Mouse (Mus musculus): Measurements from ENCODE around the gene Zbed3. TPM values are rescaled to one million over a fixed set of nuclear protein-coding genes. Genes with fewer than 3 reads are reported as not detected.

Zbed3 gene
- polyA plus RNA-seq, 1 experiment: not detected

DNA sequence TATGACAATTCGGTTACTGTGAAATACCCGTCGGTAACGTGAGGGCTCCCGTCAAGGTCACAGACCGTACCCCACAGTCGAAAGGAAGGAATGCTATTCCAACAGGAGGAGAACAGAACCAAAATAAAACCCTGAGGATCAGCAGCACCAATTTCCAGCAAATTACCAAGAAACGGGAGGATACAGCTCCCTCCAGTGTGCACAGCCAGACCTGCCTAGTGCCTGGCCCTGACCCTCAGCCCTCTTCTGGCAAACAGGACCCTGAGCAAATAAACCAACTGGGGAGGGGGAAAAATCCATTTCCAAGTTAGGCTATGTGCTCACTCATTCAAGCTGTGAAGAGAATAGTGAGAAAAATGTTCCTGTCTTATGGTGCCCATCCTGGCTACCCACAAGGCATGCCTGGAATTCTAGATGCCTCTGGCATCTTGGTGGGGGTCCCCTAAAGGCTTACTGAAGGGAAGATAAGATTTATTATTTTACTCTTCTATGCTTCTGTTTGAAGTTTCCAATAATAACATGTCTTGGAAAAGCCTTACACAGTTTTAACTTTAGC lies 16.2 kb upstream of the Zbed3 start:
- H3K4me1 ChIP-seq (ENCODE audit: control insufficient read depth, insufficient read depth, low read length): 0 out of 2 replicates have a peak, but pooled peaks cover 2% of the 10 kb centered on the region
- H3K27ac ChIP-seq (ENCODE audit: insufficient read depth, low read depth, low read length): no peak overlapping the region
- H3K4me3 ChIP-seq (ENCODE audit: insufficient read depth, low read depth, low read length): no peak overlapping the region
- TF ChIP-seq CTCF (IDR thresholded peaks at IDR 0.05; ENCODE audit: insufficient read depth, low read depth, low read length): no peak
- TF ChIP-seq POLR2A (IDR thresholded peaks at IDR 0.05; ENCODE audit: insufficient read depth, low read depth, low read length): no peak
- WGBS: 78% methylated on average over 8 of the region's 8 CpGs

DNA sequence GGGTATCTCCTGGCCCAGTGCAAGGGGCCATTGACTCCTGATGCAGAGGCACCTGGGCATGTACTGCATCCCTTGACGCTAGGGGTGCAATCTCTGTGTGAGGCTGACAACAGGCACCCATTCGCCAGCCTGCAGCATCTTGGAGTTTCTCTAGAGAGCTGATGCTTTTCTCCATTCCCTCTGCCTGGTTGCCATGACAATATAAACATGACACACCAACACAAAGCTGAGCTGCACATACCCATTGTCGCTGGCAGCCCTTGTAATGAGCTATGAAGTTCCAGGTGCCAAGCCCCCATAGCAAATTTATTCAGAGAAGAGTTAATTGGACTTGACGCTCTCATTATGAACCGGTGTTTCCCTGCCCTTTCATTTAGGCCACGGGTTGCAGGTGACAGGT lies 11.4 kb upstream of the Zbed3 start:
- 33% methylated on average over 6 of the region's 6 CpGs for WGBS
- H3K4me1 ChIP-seq (ENCODE audit: control insufficient read depth, insufficient read depth, low read length): 0 out of 2 replicates have a peak, but pooled peaks cover 2% of the 10 kb centered on the region

DNA sequence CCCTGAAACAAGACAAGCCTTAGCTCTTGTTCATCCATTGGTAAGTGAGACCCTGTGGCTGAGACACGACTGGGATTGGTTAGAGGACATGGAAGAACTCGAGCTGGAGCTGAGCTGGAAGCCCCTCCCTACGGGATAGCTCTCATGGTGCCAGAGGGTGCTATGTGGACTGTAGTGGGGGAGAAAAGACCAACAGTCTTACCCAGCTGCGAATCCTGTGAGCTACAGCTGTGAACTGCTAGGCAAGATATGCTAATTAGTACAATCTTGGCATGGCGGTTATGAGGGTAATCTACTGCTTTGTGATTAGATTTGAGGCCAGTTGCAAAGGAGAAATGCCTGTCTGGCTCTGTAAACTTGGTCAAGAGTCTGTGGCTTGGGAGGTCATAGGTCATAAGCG lies 4.3 kb upstream of the Zbed3 start:
- no peak overlapping the region for H3K4me3 ChIP-seq (ENCODE audit: insufficient read depth, low read depth, low read length)
- H3K27ac ChIP-seq (ENCODE audit: insufficient read depth, low read depth, low read length): no peak overlapping the region
- H3K4me1 ChIP-seq (ENCODE audit: control insufficient read depth, insufficient read depth, low read length): no peaks in the 10 kb centered on the region
- TF ChIP-seq POLR2A (IDR thresholded peaks at IDR 0.05; ENCODE audit: insufficient read depth, low read depth, low read length) (no peak), CTCF (IDR thresholded peaks at IDR 0.05; ENCODE audit: insufficient read depth, low read depth, low read length) (no peak)
- 56% methylated on average over 6 of the region's 6 CpGs for WGBS

More for the DNA sequence above, 11.4 kb upstream of the Zbed3 start:
- H3K4me3 ChIP-seq (ENCODE audit: insufficient read depth, low read depth, low read length): no peak overlapping the region
- TF ChIP-seq CTCF (IDR thresholded peaks at IDR 0.05; ENCODE audit: insufficient read depth, low read depth, low read length) (no peak), POLR2A (IDR thresholded peaks at IDR 0.05; ENCODE audit: insufficient read depth, low read depth, low read length) (no peak)
- H3K27ac ChIP-seq (ENCODE audit: insufficient read depth, low read depth, low read length): no peak overlapping the region

DNA sequence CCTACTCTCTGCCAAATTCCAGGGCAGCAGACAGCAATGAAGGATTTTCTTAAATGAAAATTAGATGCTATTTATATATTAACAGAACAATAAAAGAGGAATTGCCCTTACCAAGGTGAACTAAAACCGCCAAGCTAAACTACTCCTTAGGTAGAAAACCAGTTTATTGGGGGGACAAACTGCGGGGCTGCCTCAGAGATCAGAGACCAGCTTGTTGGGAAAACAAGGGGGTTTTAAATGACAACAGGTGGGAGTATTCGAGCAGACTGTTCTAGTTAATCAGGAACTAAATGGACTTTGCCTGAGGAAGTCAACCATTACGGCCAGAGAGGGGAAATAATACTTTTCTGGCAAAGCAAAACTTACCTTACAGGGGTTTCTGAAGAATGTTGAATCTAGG lies 3.0 kb upstream of the Zbed3 start:
- no peak overlapping the region for H3K4me3 ChIP-seq (ENCODE audit: insufficient read depth, low read depth, low read length)
- no peak for TF ChIP-seq POLR2A (IDR thresholded peaks at IDR 0.05; ENCODE audit: insufficient read depth, low read depth, low read length)
- no peak for TF ChIP-seq CTCF (IDR thresholded peaks at IDR 0.05; ENCODE audit: insufficient read depth, low read depth, low read length)
- 78% methylated on average over 4 of the region's 4 CpGs for WGBS

DNA sequence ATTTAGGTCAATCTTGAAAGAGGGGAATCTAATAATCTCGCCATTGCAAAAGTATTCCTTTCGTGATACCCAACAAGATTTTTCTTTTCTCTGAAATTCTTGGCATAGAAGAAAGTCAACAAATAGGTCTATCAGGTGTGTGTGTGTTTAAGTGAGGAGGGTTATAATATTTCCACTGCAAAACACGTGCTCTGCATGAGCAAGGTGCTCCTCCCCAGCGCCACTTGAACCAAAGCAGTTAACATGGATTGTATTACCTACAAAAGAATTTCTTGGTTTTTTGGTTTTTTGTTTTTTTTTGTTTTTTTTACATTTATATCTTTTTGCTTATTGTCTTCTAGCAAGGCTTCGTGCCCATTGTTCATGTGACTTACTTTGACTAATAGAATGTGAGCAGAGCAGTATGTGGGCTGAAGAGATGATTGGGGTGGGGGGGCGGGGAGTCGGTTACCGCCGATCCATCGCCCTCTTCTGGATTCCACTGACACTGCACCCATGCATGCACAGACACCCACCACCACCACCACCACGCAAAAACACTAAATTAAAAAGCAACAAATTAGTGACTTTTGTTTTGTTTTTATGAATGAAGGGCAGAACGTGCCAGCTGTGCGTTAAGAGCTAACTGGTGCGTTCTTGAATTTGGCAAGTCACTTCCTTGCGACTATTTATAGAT lies 676 bp downstream of the Zbed3 start:
- Histone ChIP-seq H3K4me3 (ENCODE audit: insufficient read depth, low read depth, low read length) (peak overlapping the region; percentile 74), H3K4me1 (ENCODE audit: control insufficient read depth, insufficient read depth, low read length) (peaks cover 9% of the 10 kb centered on the region), H3K27ac (ENCODE audit: insufficient read depth, low read depth, low read length) (no peak overlapping the region)
- TF ChIP-seq POLR2A (IDR thresholded peaks at IDR 0.05; ENCODE audit: insufficient read depth, low read depth, low read length): no peak
- TF ChIP-seq CTCF (IDR thresholded peaks at IDR 0.05; ENCODE audit: insufficient read depth, low read depth, low read length): peak; percentile 20; the same call in 1 of the 2 replicates
- WGBS: 23% methylated on average over 15 of the region's 15 CpGs

More for the DNA sequence above, 3.0 kb upstream of the Zbed3 start:
- Histone ChIP-seq H3K27ac (ENCODE audit: insufficient read depth, low read depth, low read length) (no peak overlapping the region), H3K4me1 (ENCODE audit: control insufficient read depth, insufficient read depth, low read length) (no peaks in the 10 kb centered on the region)

DNA sequence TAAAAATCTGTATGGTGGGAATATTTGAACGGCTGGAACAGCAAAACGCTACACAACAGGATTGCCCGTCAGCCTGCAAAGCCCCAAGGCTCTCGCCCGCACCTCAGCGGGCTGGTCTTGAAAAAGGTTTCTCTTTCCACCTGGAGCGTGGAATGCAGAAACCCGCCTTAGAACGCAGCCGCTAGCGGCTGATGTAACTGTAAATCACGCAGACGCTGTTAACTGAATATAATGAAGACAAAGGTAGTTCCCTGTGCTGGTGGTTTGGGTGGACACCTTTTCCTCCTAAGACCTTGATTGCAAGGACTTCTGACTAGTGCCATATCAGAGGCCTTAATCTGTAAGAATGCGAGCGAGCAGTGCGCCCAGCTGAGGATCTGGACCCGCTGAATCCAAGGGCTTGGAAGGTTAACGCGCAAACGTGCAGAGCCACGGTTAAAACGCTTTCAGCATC lies 1.2 kb downstream of the Zbed3 start:
- Histone ChIP-seq H3K4me1 (ENCODE audit: control insufficient read depth, insufficient read depth, low read length) (peaks cover 9% of the 10 kb centered on the region), H3K4me3 (ENCODE audit: insufficient read depth, low read depth, low read length) (peak overlapping the region; percentile 74), H3K27ac (ENCODE audit: insufficient read depth, low read depth, low read length) (peak overlapping the region; percentile 14; the same call in 1 of the 2 replicates)
- under 1% methylated on average over 22 of the region's 22 CpGs for WGBS
- TF ChIP-seq POLR2A (IDR thresholded peaks at IDR 0.05; ENCODE audit: insufficient read depth, low read depth, low read length): no peak
- TF ChIP-seq CTCF (IDR thresholded peaks at IDR 0.05; ENCODE audit: insufficient read depth, low read depth, low read length): no peak

DNA sequence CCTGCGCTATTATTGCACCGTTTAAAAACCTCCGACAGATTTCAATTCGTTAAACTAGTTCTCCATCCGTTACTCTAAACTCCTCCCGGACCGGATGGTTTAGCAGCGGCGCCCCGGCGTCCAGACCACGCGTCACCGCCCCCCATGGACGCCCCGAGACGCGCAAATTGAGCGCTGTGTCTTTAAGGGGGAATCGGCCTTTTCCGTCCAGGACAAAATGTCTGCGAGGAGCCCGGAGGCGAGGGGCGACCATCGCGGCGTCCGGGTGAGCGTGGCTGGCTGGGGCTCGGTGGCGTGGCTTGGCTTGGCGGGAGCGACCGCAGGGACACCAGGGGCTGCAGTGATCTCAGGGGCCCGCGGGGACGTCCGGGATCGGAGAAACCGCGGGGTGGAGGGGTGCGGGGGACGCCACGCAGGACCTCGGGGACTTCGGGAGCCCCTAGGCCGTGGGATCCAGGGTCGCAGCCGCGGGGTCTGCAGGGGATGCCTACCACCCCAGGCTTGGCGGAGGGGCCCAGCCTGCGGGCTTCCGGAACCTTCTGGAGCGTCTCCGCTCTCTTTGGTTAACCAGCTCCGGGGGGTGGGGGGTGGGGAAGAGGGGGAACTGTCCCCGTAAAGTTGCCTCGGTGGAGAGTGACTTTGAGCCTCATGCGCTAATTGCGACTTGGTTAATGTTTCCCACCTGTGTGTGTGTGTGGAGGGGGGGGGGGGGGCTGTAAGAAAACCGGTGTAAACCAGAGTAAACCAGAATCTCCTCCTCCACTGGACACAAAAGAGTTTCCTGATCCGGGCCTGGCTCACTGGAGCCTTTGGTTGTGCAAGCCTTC lies 1.9 kb downstream of the Zbed3 start:
- Histone ChIP-seq H3K27ac (ENCODE audit: insufficient read depth, low read depth, low read length) (peak overlapping the region; percentile 14; the same call in 1 of the 2 replicates), H3K4me1 (ENCODE audit: control insufficient read depth, insufficient read depth, low read length) (peaks cover 9% of the 10 kb centered on the region), H3K4me3 (ENCODE audit: insufficient read depth, low read depth, low read length) (peak overlapping the region; percentile 74)
- WGBS: under 1% methylated on average over 63 of the region's 63 CpGs
- no peak for TF ChIP-seq CTCF (IDR thresholded peaks at IDR 0.05; ENCODE audit: insufficient read depth, low read depth, low read length)
- peak; percentile 55 for TF ChIP-seq POLR2A (IDR thresholded peaks at IDR 0.05; ENCODE audit: insufficient read depth, low read depth, low read length)

DNA sequence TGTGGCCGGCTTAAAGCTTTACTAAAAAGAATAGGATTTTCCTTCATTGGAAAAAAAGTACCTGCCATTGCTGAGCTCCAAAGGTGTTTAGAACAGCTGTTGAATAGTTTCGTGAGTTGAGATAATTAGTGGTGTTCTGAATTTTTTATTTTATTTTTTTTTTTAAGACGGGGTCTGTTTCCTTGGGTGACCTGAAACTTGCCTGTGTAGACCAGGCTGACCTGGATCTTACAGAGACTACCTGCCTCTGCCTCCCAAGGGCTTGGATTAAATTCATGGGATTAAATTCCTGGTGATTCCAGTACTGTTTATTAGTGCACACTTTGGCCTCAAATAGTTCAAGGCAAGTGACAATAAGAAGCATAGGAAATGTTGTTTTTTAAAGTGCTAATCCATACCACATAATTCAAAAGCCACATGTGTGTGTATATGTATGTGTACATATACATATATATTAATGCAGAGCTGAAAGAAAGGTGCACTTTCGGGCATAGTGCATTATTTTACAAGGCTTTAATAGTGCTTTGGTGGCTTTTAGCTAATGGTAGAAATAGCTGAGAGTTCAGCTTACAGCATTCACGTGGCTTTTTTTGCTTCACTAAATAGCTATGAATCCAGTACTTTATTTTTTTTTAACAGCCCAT lies 2.6 kb downstream of the Zbed3 start:
- Histone ChIP-seq H3K27ac (ENCODE audit: insufficient read depth, low read depth, low read length) (no peak overlapping the region), H3K4me1 (ENCODE audit: control insufficient read depth, insufficient read depth, low read length) (peaks cover 9% of the 10 kb centered on the region), H3K4me3 (ENCODE audit: insufficient read depth, low read depth, low read length) (peak overlapping the region; percentile 74)
- WGBS: 18% methylated on average over 5 of the region's 5 CpGs
- TF ChIP-seq POLR2A (IDR thresholded peaks at IDR 0.05; ENCODE audit: insufficient read depth, low read depth, low read length) (no peak), CTCF (IDR thresholded peaks at IDR 0.05; ENCODE audit: insufficient read depth, low read depth, low read length) (no peak)

Measured in olfactory bulb, adult 2 months (tissue).